Mouse (Mus musculus) intestine, embryonic 14.5 days (tissue): ENCODE results near the gene Pcdh9. TPM values are rescaled to one million over a fixed set of nuclear protein-coding genes. Genes with fewer than 3 reads are reported as not detected.

ENCODE experiments used
- ATAC-seq: fragments of 200-750 bp; cut with Nextera tagmentation; replicated peaks from 2 replicates; pipeline ENCODE4 v1.8.0; 2017; ENCODE audit warnings: low read depth, moderate number of reproducible peaks, moderate TSS enrichment, moderate library complexity; ENCODE audit not compliant: low FRiP score, low TSS enrichment
- DNase-seq: peaks from one replicate; pipeline ENCODE4 v3.0.0-alpha.2; 2018; ENCODE audit warnings: low spot score
- H3K27ac ChIP-seq: fragments of 300-500 bp; sonication (generic); 2 replicates; pipeline ENCODE4 v1.5.1; 2014; ENCODE audit warnings: low read depth, mild to moderate bottlenecking, control low read depth
- H3K27me3 ChIP-seq: fragments of 300-500 bp; sonication (generic); replicated peaks from 2 replicates; pipeline ENCODE4 v1.6.1; 2014; ENCODE audit warnings: low read length, control low read depth; ENCODE audit not compliant: control insufficient read depth, insufficient read depth
- H3K36me3 ChIP-seq: fragments of 300-500 bp; sonication (generic); 2 replicates; pipeline ENCODE4 v1.6.1; 2014; ENCODE audit warnings: low read length, control low read depth; ENCODE audit not compliant: control insufficient read depth, insufficient read depth
- H3K4me1 ChIP-seq: fragments of 300-500 bp; sonication (generic); replicated peaks from 2 replicates; pipeline ENCODE4 v1.6.1; 2014; ENCODE audit warnings: low read length, control low read depth, mixed read lengths; ENCODE audit not compliant: control insufficient read depth, insufficient read depth
- H3K4me2 ChIP-seq: fragments of 300-500 bp; sonication (generic); 2 replicates; pipeline ENCODE4 v1.6.1; 2014; ENCODE audit warnings: low read length
- H3K4me3 ChIP-seq: fragments of 300-500 bp; sonication (generic); 2 replicates; pipeline ENCODE4 v1.5.1; 2014; ENCODE audit warnings: low read depth, low read length, control low read depth, mixed read lengths
- H3K9ac ChIP-seq: fragments of 300-500 bp; sonication (generic); 2 replicates; pipeline ENCODE4 v1.6.1; 2014; ENCODE audit warnings: mild to moderate bottlenecking, low read length
- H3K9me3 ChIP-seq: fragments of 300-500 bp; sonication (generic); 2 replicates; pipeline ENCODE4 v1.6.1; 2016; ENCODE audit warnings: low read length, control low read depth; ENCODE audit not compliant: control insufficient read depth
- WGBS: fragments of 180-500 bp; shearing (Covaris S2); extraction: QIAGEN DNeasy Blood & Tissue Kit; methylation state at CpG from one replicate; pipeline ENCODE4 v1.1.7; 2014; 5-methylcytosine and 5-hydroxymethylcytosine counted together
- polyA plus RNA-seq: library from polyadenylated mRNA; unstranded; fragments of >200 nt; fragmentation: Nextera tagmentation; extraction: Ambion mirVana; gene quantifications from 2 replicates; pipeline ENCODE4 v1.2.1, GENCODE M21; 2014

Gene Pcdh9
- polyA plus RNA-seq, 1 experiment from 2014 or later, result 23.3 TPM

DNA sequence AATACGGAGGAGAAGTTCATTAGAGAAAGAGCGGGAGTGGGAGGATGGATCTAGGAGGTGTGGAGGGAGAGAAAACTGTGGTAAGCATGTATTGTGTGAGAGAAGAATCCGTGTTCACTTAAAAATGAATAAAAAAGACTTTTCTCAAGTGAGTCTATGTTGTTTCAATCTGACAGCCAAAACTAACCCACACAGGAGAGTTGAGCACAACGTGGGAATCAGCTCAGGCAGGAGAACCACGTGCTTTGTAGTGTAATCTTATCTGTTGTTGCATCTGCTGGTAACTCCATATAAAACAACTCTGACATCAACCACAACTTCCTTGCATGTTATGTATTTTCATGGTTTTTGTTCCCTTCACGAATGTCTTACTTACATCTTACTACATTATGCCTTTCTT lies 58.0 kb downstream of the Pcdh9 start:
- Histone ChIP-seq H3K9ac (no peak overlapping the region), H3K27me3 (no peaks in the 10 kb centered on the region), H3K4me2 (no peak overlapping the region), H3K9me3 (no peaks in the 10 kb centered on the region), H3K36me3 (no peaks in the 10 kb centered on the region), H3K4me1 (no peaks in the 10 kb centered on the region), H3K4me3 (no peak overlapping the region), H3K27ac (no peak overlapping the region)
- ATAC-seq (no peak), DNase-seq (no peak)
- WGBS, result 84% methylated on average over 6 of the region's 6 CpGs

- H3K9me3 ChIP-seq, result no peaks in the 10 kb centered on the region
- H3K9ac ChIP-seq, result no peak overlapping the region
- WGBS, result 66% methylated on average over 6 of the region's 6 CpGs
- DNase-seq, result no peak
- no peak overlapping the region for H3K4me2 ChIP-seq
- no peak overlapping the region for H3K4me3 ChIP-seq
- no peak overlapping the region for H3K27ac ChIP-seq
- no peaks in the 10 kb centered on the region for H3K4me1 ChIP-seq
- H3K27me3 ChIP-seq, result no peaks in the 10 kb centered on the region
- no peak for ATAC-seq
- H3K36me3 ChIP-seq, result no peaks in the 10 kb centered on the region
Observed at GRCm38 (mm10) chr14:93827159-93827558, 63.3 kb downstream of the Pcdh9 start.

GRCm38 (mm10) chr14:93826042-93826462 lies 64.4 kb downstream of the Pcdh9 start:
- Histone ChIP-seq H3K4me1 (no peaks in the 10 kb centered on the region), H3K36me3 (no peaks in the 10 kb centered on the region), H3K9me3 (no peaks in the 10 kb centered on the region), H3K4me3 (no peak overlapping the region), H3K4me2 (no peak overlapping the region), H3K27ac (no peak overlapping the region), H3K27me3 (no peaks in the 10 kb centered on the region), H3K9ac (no peak overlapping the region)
- ATAC-seq, result no peak
- WGBS, result 40% methylated on average over 6 of the region's 6 CpGs
- no peak for DNase-seq

GRCm38 (mm10) chr14:93818845-93819244 lies 71.6 kb downstream of the Pcdh9 start:
- WGBS, result 87% methylated on average over 4 of the region's 4 CpGs
- DNase-seq (no peak), ATAC-seq (no peak)

DNA sequence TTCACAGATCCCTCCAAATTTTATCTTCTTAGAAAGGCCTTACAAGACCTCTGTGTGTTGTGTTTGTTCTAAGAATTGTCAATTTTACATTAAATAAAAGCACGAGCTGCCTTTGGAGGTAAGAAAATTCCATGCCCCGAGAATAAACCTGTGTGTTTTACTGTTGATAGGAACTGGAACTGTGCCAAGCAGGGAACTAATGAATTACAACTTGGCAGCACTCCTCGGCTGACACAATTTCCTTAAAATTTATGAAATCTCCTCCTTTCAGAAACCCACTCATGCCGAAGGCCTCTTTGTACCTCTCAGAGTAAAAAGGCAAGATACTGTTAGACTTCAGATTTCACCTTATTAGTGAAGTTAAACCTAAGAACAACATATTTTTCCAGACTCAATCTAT lies 72.9 kb downstream of the Pcdh9 start:
- no peaks in the 10 kb centered on the region for H3K4me1 ChIP-seq
- H3K9ac ChIP-seq, result no peak overlapping the region
- H3K4me3 ChIP-seq, result no peak overlapping the region
- ATAC-seq, result no peak
- WGBS, result 29% methylated on average over 4 of the region's 4 CpGs
- H3K36me3 ChIP-seq, result no peaks in the 10 kb centered on the region
- H3K4me2 ChIP-seq, result no peak overlapping the region
- H3K27me3 ChIP-seq, result no peaks in the 10 kb centered on the region
- H3K27ac ChIP-seq, result no peak overlapping the region
- DNase-seq, result no peak
- H3K9me3 ChIP-seq, result no peaks in the 10 kb centered on the region

More at GRCm38 (mm10) chr14:93818845-93819244, 71.6 kb downstream of the Pcdh9 start:
- Histone ChIP-seq H3K27ac (no peak overlapping the region), H3K36me3 (no peaks in the 10 kb centered on the region), H3K4me1 (no peaks in the 10 kb centered on the region), H3K9ac (no peak overlapping the region), H3K4me3 (no peak overlapping the region), H3K4me2 (no peak overlapping the region), H3K9me3 (no peaks in the 10 kb centered on the region), H3K27me3 (no peaks in the 10 kb centered on the region)

GRCm38 (mm10) chr14:93794530-93794929 lies 95.9 kb downstream of the Pcdh9 start:
- DNase-seq (no peak), ATAC-seq (no peak)
- Histone ChIP-seq H3K36me3 (no peaks in the 10 kb centered on the region), H3K4me3 (no peak overlapping the region), H3K27ac (no peak overlapping the region), H3K27me3 (no peaks in the 10 kb centered on the region), H3K4me1 (no peaks in the 10 kb centered on the region), H3K9ac (no peak overlapping the region), H3K4me2 (no peak overlapping the region), H3K9me3 (no peaks in the 10 kb centered on the region)
- 87% methylated on average over 3 of the region's 3 CpGs for WGBS

- Histone ChIP-seq H3K27ac (no peak overlapping the region), H3K4me2 (no peak overlapping the region), H3K4me3 (no peak overlapping the region), H3K36me3 (no peaks in the 10 kb centered on the region), H3K9me3 (no peaks in the 10 kb centered on the region), H3K9ac (no peak overlapping the region), H3K27me3 (no peaks in the 10 kb centered on the region), H3K4me1 (no peaks in the 10 kb centered on the region)
- DNase-seq (no peak), ATAC-seq (no peak)
- 84% methylated on average over 4 of the region's 4 CpGs for WGBS
Observed at GRCm38 (mm10) chr14:93786234-93786633, 104.2 kb downstream of the Pcdh9 start.

DNA sequence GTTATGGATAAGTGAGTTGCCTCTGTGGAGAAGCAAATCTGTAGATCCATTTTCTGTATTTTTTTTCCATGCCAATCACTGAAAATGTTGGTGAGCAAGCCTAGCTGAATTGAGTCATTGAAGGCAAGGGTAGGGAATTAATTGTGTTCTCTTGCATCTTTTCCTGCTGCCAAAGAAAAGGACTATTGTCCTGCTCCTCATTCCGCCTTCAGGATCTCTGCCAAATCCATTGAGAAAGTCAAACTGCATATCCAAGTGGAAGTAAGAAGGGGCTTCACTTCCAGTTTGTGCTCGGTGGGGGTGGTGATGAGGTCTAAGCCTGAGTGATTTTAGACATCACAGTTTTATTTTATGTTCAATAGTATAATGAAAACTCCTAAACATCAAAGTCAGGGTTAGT lies 105.4 kb downstream of the Pcdh9 start:
- no peak overlapping the region for H3K4me2 ChIP-seq
- no peaks in the 10 kb centered on the region for H3K9me3 ChIP-seq
- H3K9ac ChIP-seq, result no peak overlapping the region
- H3K27ac ChIP-seq, result no peak overlapping the region
- no peak for ATAC-seq
- DNase-seq, result no peak
- H3K27me3 ChIP-seq, result no peaks in the 10 kb centered on the region
- H3K4me1 ChIP-seq, result no peaks in the 10 kb centered on the region
- H3K36me3 ChIP-seq, result no peaks in the 10 kb centered on the region
- WGBS, result 80% methylated on average over 2 of the region's 2 CpGs
- H3K4me3 ChIP-seq, result no peak overlapping the region

DNA sequence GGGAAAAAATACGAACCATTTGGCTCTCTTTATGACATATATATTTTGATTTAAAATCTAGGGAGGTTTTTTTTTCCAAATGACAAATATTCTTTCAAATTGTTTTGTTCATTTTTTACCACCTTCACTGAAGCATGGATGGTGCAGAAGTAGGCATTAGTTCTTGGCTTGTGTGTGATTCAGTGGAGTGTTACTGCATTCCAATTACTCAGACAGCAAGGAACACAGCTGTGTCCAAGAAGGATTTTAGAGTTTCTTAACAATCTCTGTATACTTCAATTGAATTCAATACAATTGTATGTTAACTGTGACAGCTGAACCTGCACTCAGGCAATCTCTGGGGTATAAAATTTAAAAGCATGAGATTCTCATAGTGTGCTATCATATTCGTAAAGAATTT lies 127.6 kb downstream of the Pcdh9 start:
- Histone ChIP-seq H3K4me3 (no peak overlapping the region), H3K9me3 (no peaks in the 10 kb centered on the region), H3K9ac (no peak overlapping the region), H3K27me3 (no peaks in the 10 kb centered on the region), H3K4me1 (no peaks in the 10 kb centered on the region), H3K27ac (no peak overlapping the region), H3K36me3 (no peaks in the 10 kb centered on the region), H3K4me2 (no peak overlapping the region)
- ATAC-seq (no peak), DNase-seq (no peak)
- WGBS, result 82% methylated on average over 2 of the region's 2 CpGs
